Mouse (Mus musculus) brain, embryonic 14.5 days (tissue): ENCODE measurements around the gene Lcmt2. TPM values are rescaled to one million over a fixed set of nuclear protein-coding genes. Genes with fewer than 3 reads are reported as not detected.
A peak's percentile ranks its signal among the peaks of the same experiment; 100 is the strongest.

ENCODE experiments used
- DNase-seq: peaks from one replicate; pipeline ENCODE4 v3.0.0-alpha.2; 2011; ENCODE audit warnings: low read depth
- CTCF ChIP-seq: fragments of 200-500 bp; IDR thresholded peaks from 2 replicates; pipeline ENCODE4 v1.5.1; 2012; ENCODE audit warnings: inconsistent platforms, mild to moderate bottlenecking, moderate library complexity, borderline replicate concordance; ENCODE audit not compliant: insufficient read depth, insufficient read length; ENCODE audit errors: extremely low read depth
- POLR2A ChIP-seq: fragments of 200-500 bp; IDR thresholded peaks from 2 replicates; pipeline ENCODE4 v1.6.1; 2012; ENCODE audit warnings: mild to moderate bottlenecking, inconsistent platforms, borderline replicate concordance; ENCODE audit not compliant: poor library complexity, insufficient read depth, insufficient read length, severe bottlenecking; ENCODE audit errors: extremely low read depth
- polyA plus RNA-seq: library from polyadenylated mRNA; depleted of rRNA; stranded (reverse); fragments of >200 nt; gene quantifications from 2 replicates; pipeline ENCODE4 v1.2.3, GENCODE M21; 2012; rRNA removed

Lcmt2 gene
- polyA plus RNA-seq: 11.5 and 12.9 TPM in 2 replicates

DNA sequence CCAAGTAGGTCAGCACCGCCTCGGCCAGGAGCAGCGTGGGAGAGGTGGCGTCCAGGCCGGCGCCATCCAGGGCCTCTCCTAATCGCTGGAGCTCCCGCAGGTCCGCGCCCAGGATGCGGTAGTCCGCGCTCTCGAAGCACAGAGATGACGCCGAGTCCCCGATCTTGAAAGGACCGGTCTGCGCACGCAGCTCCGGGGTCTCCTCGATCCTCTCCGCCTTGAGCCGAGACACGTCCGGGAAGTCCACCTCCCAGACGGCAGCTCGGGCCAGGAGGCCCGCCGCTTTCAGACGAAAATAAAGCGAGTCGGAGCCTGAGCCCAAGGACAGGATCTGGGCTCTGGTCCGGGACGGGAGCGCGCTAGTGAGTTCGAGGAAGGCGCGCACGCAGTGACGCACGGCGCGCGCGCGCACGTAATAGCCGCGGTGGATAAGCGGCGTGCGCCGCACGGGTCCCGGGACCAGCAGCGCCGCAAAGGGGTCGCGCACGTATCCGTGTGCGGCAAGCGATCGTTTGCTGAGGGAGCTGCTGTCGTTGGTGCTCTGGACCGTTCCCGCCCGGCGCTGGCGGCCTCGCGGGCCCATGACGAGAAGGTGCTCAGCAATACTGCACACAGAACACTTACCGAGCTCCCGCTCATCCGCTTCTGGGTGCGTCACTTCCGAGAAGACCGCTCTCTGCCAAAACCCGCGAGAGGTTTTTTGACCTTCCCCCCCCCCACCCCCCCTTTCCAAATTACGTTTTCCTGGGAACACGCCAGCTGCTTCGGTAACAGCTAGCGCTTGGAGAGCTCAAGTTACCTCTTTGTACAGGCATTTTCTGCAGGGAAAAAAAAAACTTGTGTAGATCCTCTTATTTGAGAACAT lies at the start of gene Lcmt2, which contains the start of gene Adal:
TSS of gene Lcmt2 (minus strand) at position 636 of the 865 bp plus-strand sequence.
TSS of gene Adal (plus strand) at position 411 of the 865 bp plus-strand sequence.
- DNase-seq: peak; percentile 97
- TF ChIP-seq CTCF: no peak
- TF ChIP-seq POLR2A: peak; percentile 94

DNA sequence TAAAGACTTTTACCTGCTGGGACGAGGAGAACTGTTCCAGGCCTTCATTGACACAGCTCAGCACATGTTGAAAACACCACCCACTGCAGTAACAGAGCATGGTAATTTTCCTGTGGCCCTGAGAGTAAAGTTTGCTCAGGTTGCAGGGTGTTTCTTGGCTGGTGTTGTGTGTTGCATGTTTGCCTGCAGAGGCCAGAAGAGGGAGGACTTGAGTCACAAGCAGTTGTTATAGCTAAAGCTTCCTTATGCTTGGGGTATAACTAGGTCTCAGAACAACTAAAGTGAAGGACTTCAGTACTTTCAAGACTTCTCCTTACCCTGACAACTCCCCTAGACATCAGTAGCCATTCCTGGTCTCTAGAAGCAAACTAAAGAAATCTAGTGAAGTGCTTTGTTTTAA lies 48.1 kb upstream of the Lcmt2 start:
- TF ChIP-seq CTCF: peak; percentile 12; the same call in 1 of the 2 replicates
- TF ChIP-seq POLR2A: no peak
- DNase-seq: peak; percentile 12

DNA sequence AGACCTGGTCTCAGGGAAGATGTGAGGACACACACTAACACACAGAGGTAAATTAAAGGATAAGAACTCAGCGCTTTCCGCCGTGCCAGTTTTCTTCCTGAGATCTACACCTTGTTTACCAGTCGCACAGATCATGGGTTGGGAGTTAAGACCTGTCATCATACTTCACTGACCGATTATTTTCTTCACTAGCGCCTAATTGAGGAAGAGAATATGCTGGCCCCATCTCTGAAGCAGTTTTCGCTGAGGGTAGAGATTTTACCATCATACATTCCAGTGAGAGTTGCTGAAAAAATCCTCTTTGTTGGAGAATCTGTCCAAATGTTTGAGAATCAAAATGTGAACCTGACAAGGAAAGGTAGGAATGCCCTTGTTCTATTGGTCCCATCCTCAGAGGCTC lies 43.7 kb upstream of the Lcmt2 start:
- DNase-seq: no peak
- TF ChIP-seq CTCF (no peak), POLR2A (no peak)

GRCm38 (mm10) chr2:121183431-121183830 lies 43.0 kb upstream of the Lcmt2 start:
- TF ChIP-seq CTCF: no peak
- no peak for DNase-seq

- TF ChIP-seq CTCF (peak; percentile 10; the same call in 1 of the 2 replicates), POLR2A (no peak)
- DNase-seq: no peak
These were observed 38.5 kb upstream of the Lcmt2 start for GRCm38 (mm10) chr2:121178828-121179479.

DNA sequence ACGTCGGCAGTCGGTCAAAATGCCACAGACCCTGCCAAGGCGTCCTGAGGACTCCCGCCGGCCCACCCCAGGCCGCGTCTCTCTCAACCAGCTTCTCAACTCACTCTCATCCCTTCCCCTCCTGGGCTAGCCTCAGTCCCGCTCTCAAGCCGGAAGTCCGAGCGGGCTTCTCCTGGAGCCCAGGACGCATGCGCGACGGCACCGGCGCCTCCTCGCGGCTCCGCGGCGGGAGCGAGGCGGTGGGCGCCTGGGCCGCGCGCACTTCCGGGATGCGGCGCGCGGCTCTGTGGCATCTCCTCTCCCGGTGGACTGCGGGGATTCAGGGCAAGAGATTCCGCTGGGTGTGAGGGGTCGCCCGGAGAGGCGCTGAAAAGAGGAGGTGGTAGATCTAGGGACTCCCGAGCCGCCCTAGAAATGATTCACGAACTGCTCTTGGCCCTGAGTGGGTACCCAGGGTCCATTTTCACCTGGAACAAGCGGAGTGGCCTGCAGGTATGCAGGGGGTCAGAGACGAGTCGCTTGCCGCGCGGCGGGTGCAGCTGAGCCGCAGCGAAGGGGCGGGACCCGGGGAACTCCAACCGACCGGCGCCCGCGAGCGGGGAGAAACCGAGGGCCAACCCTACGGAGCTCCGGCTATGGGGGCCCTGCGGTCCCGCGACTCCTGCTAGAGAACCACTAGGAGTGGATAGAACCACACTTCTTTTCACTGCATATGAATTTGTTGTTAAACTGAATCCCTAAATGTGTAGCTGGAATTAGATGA lies 30.7 kb upstream of the Lcmt2 start, which contains the start of gene Zscan29:
TSS of gene Zscan29 (minus strand) at position 146 of the 763 bp plus-strand sequence.
- TF ChIP-seq POLR2A: peak; percentile 91
- TF ChIP-seq CTCF: peak; percentile 16; the same call in 1 of the 2 replicates
- peak; percentile 96 for DNase-seq

- no peak for DNase-seq
These were observed 30.1 kb upstream of the Lcmt2 start, which contains the start of gene Tubgcp4 for GRCm38 (mm10) chr2:121170481-121170971. Gene Tubgcp4 (plus strand): TSS chr2:121170654.

DNA sequence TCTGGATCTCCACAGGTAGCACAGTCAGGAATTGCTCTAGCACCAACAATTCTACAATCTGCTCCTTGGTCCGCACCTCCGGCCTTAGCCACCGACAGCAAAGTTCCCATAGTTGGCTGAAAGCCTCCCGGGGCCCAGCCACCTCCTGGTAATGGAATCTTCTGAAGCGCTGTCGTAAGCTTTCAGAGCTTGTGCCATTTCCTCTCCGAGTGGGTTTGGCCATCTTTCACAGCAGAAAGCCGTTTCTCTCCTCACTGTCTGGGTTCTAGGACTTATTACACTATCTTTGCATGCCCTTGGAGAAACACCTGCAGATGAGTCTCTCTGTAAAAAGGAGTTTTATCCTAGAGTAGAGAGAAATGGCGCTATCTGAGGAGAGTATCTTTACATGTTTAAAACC lies 29.4 kb upstream of the Lcmt2 start:
- TF ChIP-seq CTCF: no peak
- no peak for TF ChIP-seq POLR2A
- DNase-seq: peak; percentile 16

More at GRCm38 (mm10) chr2:121170481-121170971, 30.1 kb upstream of the Lcmt2 start, which contains the start of gene Tubgcp4:
- TF ChIP-seq POLR2A (no peak), CTCF (no peak)

DNA sequence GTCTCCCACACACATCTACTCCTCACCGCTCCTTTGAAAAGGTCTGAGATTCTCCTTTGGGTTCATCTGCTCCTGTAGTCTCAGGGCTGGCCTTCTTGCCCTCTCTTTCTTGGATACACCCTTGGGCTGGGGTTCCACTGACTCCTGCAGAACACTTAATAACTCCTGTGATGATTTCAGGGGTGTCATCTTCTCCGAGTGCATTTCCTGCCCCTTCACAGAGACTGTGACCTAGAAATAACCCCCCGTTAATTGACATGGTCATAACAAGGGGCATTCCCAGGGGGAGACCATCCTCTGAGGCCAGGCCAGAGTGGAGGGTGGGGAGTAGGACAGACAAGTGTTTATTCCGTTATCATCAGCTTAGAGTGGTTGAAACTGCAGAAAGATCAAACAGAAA lies 28.7 kb upstream of the Lcmt2 start:
- no peak for DNase-seq

DNA sequence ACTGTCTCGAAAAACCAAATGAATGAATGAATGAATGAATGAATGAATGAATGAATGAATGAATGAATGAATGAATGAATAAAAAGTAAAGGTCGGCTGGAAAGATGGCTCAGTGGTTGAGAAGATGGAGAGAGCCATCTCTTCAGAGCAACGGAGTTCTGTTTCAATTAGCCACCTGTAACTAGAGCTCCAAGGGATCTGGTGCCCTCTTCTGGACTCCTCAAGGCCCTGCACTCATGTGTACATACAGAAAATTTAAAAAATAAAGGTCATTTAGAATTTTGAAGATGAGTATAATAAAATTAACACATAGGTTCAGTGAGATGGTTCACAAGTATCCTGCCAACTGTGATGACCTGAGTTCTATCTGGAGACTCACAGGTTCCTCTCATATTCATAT lies 12.6 kb upstream of the Lcmt2 start:
- TF ChIP-seq POLR2A: no peak
- TF ChIP-seq CTCF: peak; percentile 16; the same call in 1 of the 2 replicates
- peak; percentile 4 for DNase-seq

More for the DNA sequence above, 28.7 kb upstream of the Lcmt2 start:
- no peak for TF ChIP-seq POLR2A

DNA sequence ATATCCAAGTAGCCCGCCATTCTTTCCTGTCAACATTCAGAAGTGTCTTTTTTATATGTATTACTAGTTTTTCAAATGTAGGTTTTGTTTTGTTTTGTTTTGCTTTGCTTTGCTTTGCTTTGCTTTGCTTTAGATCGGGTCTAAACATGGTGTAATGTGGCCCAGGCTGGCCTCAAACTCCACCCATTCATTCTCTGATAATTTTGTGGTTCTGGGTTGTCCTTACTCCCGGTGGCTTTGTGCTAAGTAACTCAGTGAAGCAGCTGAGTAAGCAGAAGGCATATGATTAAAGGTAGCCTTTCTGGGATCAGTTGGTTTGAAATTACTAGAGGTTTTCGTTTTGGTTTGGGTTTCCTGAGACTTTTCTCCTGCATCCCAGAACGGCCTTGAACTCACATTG lies 9.2 kb upstream of the Lcmt2 start:
- DNase-seq: no peak
- TF ChIP-seq POLR2A (no peak), CTCF (no peak)
